Mouse (Mus musculus): Measurements from ENCODE around the gene Mical3.

The Mical3 gene

GRCm38 (mm10) chr6:121130773-121131172 lies at the start of gene Mical3:
Gene Mical3, minus strand, starts transcription at chr6:121130999.
- peak; percentile 79 for DNase-seq

DNA sequence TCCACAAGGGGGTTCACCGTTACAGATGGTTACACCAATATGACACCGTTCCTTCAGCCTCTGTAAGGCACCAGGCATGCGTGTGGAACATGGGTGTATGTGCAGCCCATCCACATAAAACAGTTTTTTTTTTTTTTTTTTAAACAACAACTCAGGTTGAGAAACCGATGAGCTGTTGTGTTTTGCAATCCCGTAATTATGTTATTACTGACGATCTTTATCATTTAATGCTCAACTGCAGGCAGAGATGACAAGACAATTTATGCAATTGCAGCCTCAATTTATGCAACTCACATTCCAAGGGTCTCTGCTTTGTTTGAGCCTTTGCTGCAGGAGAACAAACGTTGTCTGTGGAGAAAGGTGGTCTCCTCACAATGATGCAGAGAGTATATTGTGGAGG lies 49.0 kb upstream of the Mical3 start:
- DNase-seq: no peak

- DNase-seq: peak; percentile 78
These were observed 48.0 kb upstream of the Mical3 start for GRCm38 (mm10) chr6:121178700-121179358.

- DNase-seq: no peak
These were observed 46.4 kb upstream of the Mical3 start for GRCm38 (mm10) chr6:121177118-121177708.

DNA sequence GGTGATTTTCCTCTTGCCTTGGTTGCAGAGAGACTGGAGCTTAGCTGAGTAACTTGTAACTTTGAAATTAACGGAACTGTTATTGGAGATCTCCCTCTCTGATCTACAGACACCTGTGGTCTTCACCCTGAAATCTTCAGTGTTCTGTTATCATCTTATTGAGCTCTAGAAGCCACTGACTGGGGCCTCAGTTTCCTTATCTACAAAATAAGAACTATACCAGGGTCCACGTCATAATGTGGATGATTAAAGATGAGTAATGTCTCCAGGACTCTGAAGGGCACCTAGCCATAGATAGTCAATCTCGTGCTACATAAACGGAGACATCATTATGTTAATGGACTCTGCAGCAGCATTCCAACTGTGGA lies 45.9 kb upstream of the Mical3 start:
- DNase-seq: no peak

DNA sequence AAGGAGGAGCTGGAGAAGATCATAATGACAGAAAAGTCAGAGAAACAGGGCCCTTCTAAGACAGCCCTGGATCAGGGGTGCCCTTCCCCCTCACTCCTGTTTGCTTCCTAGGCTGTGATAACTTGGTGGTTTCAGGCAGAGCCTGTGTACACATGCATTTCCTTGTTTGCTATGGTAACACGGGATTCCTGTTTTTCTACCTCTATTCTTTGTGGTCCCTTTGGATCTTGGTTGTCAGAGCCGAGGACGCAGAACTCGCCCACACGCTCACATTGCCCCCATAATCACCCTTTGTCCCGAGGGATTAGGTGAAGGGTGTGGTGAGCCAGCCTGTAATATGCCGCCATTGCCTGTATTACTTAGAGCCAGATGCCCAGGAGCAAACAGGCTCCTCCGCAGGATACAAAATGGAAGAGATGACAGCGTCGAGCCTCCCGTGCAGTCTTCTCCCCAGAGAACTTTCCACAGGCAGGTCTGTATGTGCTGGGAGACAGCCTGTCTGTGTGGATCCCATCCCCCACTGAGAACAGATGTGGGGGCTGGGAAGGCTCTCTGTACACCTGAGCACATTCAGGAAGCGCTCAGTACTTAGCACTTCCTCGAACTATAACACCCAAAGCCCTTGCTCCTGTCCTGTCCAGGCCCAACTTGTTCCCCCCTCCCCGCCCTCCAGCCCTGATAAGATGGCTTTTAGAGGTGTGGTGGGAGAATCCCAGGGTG lies 45.4 kb upstream of the Mical3 start:
- no peak for DNase-seq

DNA sequence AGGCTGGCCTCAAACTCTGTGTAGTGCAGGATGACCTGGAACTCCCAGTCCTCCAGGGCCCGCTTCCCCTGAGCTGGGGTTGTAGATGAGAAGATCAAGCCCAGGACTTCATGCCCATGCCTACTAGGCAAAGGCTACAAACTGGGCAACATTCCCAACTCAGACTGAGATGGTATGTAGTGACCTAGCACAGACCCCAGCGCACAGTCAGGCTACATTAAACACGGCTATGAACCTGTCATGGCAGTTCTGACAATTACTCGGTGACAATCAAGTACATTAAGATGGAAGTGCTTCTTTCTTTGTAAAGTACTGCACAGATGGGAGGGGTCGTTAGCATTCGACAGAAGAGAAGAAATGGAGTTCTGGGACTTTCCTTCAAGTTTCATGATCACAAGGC lies 44.0 kb upstream of the Mical3 start:
- DNase-seq: no peak

DNA sequence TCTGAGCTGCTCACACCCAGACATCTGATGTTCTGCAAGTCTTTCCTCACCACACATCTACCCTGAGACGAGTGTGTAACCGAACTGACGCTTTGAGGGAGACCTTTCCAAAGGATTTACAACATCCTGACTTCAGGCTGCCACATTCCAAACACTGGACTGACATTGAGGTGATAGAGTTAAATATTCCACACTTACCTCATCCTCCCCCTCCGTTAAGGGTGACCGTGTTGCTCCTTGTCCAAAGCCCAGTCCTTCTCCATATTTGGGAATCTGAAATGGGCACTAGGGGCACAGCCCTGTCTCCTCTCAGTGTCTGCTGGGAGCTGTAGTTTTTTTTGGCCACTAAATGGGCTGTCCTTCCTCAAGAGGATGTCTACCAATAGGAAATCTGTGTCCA lies 42.7 kb upstream of the Mical3 start:
- DNase-seq: no peak

GRCm38 (mm10) chr6:121171102-121171501 lies 40.3 kb upstream of the Mical3 start:
- DNase-seq: no peak

DNA sequence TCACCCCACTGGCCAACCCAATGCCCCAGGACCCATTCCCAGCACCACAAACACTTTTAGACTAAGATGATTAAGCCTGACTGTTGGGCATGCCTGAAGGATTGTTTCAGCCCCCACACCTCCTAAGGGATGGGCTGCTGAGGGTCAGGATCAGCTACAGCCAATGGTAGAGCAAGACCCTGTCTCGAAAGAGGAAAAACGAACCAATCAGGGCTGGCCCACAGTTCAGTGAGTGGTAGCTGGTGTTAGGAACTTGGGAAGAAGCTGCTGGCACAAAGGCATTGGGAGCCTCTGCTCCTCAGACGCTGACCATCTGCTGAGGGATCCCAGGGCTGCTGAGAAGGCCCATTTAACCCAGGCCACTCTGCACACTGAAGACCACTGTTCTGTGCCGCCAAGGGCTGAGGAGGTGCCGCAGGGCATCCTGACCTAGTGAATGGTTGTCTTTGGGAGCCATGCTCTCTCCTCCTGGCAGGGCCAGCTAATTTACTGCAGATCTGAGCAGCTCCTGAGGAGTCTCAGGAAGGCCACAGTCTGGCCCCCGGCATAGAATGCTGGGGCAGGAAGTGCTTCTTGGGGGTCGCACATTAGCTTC lies 36.7 kb upstream of the Mical3 start:
- DNase-seq: peak; percentile 31

DNA sequence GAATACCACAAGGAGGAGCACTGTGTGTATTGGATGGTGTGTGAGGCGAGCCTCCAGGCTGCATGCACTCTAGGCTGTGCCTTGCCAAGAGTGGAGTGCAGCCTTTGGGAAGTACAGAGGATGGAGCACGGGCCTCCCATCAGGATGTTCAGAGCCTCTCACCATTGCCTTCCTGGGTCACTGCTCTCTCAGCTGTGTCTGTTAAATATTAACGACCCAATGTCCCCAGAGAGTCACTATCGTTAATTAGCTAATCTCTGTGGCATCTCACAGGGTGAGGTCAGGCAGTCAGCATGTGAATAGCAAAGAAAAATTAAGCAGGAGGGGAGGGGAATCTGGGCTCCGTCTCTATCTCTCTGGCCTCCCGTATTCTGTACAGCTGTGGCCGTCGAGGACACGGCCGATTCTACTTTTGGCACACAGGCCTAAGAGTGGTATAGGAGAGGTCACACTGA lies 35.3 kb upstream of the Mical3 start:
- peak; percentile 40 for DNase-seq

GRCm38 (mm10) chr6:121162616-121163015 lies 31.8 kb upstream of the Mical3 start:
- DNase-seq: no peak

GRCm38 (mm10) chr6:121160126-121160525 lies 29.3 kb upstream of the Mical3 start:
- no peak for DNase-seq

GRCm38 (mm10) chr6:121159616-121160015 lies 28.8 kb upstream of the Mical3 start:
- no peak for DNase-seq

GRCm38 (mm10) chr6:121156030-121156429 lies 25.2 kb upstream of the Mical3 start:
- no peak for DNase-seq

DNA sequence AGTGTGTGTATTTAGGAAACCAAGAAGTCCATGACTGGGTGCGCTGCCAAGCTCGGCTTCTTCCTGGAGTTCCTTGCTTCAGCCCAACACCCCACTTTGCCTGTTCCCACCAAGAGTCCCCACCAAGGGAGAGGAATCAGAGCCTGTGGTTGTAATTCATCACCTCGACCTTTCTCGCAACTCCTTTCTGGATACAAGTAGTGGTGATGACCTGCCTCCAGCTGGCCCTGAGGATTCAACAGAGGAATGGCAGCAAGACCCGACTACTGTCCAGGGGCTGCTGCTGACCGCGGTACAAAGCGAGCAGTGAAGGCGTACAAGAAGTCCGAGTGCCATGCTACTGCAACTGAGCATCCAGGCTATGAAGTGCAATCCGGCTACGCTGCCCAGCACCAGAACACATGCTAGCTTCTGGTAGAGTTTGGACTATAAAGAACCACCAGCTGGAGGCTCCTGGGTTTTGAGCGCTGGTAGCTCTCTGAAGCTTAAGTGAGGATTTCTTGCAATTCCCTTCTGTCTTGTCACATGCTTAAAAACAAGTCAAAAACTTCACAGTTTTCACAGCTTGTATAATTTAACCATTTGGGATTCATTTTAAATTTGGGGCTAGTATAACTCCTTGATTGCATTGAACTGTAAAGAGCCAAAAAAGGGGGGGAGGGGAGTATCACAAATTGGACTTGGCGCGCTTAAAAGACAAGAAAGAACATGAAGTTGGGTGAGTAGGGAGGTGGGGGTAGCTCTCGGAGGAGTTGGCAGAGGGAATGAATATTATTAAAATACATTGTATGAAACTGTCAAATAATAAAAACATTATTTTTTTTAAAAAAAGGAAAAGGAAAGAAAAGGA lies 23.9 kb upstream of the Mical3 start:
- no peak for DNase-seq

DNA sequence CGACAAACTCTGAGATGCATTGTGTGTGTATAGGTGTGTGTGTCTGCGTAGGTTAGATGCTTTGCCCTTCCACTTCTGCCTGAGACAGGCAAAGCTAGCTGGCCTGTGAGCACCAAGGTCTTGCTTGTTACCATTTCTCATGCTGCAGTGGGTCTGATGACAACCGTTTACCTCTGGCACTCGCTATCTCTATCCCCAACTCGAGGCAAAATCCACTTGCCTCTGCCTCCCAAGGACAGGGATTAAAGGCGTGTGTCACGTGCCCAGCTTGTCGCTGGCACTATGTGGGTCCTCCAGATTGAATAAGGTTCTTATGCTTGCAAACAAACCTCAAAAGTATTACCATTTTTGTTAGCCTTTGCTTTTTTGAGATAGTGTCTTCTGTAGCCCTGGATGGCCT lies 22.4 kb upstream of the Mical3 start:
- no peak for DNase-seq

DNA sequence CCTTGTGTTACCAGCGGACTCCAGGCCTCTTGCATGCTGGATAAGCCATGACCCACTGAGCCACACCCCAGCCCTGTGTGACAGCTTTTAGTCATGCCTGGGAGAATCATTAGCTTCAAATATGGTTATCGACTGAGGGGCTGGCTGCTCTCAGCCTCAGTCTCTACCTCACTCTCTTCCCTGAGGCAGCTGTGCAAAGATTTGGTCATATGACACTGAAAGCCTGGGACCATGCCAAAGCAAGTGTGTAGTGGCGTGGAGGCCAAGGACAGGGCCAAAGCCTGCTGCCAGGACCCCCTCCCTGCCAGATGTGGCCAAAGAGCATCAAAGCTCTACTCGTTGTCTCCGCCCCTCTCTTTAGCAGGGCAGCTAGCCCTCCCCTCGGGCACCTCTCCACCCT lies 20.9 kb upstream of the Mical3 start:
- DNase-seq: no peak

GRCm38 (mm10) chr6:121150126-121150525 lies 19.3 kb upstream of the Mical3 start:
- DNase-seq: no peak

DNA sequence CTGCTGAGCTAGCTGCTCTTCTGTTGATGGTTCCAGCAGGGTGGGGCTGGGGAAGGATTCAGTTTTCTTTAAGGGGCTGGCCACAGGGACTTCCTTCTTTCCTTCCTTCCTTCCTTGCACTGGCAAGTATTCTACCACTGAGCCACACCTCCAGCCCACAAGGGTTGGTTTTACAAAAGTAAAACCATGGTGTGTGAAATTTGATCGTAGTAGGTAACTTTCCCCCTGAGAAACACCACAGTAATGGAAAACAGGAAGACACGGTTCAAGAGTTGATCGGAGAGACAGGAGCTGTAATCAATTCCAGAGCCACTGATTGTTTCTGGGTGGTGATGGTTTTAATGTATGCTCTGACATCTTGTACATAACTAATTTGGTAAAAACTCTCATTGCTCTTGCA lies 18.6 kb upstream of the Mical3 start:
- peak; percentile 37 for DNase-seq

DNA sequence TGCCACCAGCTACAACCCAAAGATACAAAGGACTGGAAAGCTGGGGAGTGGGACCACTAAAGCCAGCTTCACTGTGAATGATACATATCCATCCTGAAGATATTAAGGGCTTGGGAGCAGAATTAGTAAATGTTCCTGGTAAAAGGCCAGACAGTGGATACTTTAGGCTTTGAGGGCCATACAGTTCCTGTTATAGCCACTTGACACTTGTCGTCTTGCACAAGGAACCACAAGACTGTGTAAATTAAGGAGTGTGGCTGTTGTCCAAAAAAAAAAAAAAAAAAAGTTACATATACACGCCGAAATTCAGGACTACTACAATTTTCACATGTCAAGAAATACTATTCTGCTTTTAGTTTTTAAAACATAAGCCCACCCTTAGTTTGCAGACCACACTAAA lies 17.6 kb upstream of the Mical3 start:
- DNase-seq: no peak

DNA sequence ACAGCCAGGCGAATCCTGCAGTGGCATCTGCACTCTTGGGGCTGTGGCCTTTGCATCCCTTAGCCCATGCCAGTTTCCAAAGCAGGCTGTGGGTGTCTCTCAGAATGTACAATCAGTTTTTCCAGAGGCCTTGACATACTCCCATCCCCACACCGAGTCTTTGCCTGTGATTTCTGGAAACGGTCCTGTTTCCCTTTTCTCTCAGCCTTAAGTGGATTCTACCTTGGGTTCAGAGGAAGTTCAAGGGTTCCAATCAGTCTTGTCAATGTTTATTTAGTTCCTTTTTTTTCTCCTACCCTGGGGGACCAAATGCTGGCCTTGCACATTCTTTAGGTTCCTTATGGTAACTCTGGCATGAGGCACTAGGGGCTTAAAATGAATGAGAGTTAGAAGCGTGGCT lies 16.0 kb upstream of the Mical3 start:
- peak; percentile 62 for DNase-seq

DNA sequence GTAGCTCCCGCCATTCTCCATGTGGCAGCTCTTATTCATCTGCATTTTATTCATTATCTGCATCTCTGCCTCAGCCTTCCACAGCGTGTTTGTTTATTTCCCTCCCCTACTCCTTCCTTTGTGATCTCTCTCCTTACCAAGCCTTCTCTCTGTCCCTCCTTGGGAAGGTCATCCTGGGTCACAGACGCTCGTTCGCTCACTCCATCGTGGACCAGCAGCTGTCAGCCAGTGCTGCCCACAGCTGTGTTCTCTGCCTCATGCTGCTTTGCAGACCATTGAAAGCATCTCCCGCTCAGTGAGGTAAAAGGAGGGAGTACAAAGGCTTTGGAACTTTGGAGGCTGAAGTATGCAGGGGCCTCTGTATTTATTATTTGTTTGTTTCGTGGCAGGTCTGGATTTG lies 15.1 kb upstream of the Mical3 start:
- DNase-seq: peak; percentile 61

Data from embryo, embryonic 11 days (tissue).